Mouse (Mus musculus): Measurements from ENCODE around the gene Klf3.

DNA sequence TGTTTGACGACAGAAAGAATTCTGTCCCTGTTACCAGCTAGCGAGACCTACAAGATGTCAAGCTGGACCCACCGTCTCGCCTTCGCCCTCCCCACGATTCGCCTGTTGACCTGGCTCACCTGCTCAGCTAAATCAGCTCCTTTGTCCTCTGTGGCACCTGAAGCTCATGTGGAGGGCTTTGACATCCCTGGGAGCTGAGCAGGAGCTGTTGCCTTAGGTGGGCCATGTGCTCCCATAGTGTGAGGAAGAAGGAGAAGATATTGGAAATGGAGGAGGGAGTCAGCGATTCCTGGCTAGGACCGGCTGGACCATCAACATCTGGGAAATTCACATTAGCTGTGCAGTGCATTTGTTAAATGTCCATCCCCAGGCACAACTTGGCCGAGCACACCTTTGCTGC, 26.4 kb downstream of the Klf3 start:
- TF ChIP-seq POLR2A (IDR thresholded peaks at IDR 0.05; ENCODE audit: low read depth, low read length) (no peak), CTCF (conservative IDR thresholded peaks at IDR 0.05; ENCODE audit: insufficient read depth, insufficient read length, low read depth, low read length) (no peak)
